Mouse (Mus musculus): Measurements from ENCODE around the gene Nin. TPM values are rescaled to one million over a fixed set of nuclear protein-coding genes. Genes with fewer than 3 reads are reported as not detected.

Nin gene
- polyA plus RNA-seq, 1 experiment from 2014 or later, result 11.6 TPM

DNA sequence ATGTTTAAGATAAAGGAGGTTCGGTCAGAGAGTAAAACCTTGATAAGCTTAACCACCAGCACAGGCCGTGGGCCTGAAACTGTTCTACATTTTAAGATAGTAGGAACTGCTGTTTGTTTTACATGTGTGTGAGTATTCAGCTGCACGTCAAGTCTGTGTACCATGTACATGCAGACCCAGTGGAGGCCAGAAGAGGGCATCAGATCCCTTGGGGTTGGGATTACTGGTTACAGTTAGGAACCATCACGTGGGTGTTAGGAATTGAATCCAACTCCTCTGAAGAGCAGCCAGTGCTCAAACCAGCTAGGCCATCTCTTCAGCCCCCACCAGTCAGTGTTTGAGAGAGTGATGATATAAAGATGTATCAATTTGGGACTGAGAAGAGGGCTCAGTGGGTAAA, 151.0 kb downstream of the Nin start:
- Histone ChIP-seq H3K27me3 (replicated peaks) (no peaks in the 10 kb centered on the region), H3K27ac (no peak overlapping the region), H3K9ac (no peak overlapping the region), H3K4me3 (replicated peaks) (no peak overlapping the region), H3K36me3 (peaks cover 6% of the 10 kb centered on the region; the same call in 1 of the 2 replicates), H3K9me3 (no peaks in the 10 kb centered on the region), H3K4me1 (no peaks in the 10 kb centered on the region), H3K4me2 (no peak overlapping the region)
- no peak for ATAC-seq (ENCODE audit: insufficient read depth, low FRiP score, low read depth)
- WGBS, result 53% methylated on average over 4 of the region's 4 CpGs

Other genes starting within 250 kb of the Nin start
- gene Atl1, start 221.1 kb downstream of the Nin start, polyA plus RNA-seq (2015; fragmentation: Nextera tagmentation; extraction: Ambion mirVana), result 6.9 and 7.1 TPM in 2 replicates
- gene Map4k5, start 220.5 kb downstream of the Nin start, polyA plus RNA-seq (2015; fragmentation: Nextera tagmentation; extraction: Ambion mirVana), result 28.7 and 29.6 TPM in 2 replicates
- gene Sav1, start 126.7 kb downstream of the Nin start, polyA plus RNA-seq (2015; fragmentation: Nextera tagmentation; extraction: Ambion mirVana), result 6.0 and 7.2 TPM in 2 replicates
- gene Abhd12b, start 40.4 kb upstream of the Nin start, polyA plus RNA-seq (2015; fragmentation: Nextera tagmentation; extraction: Ambion mirVana), result not detected in 2 replicates
- gene Pygl, start 117.8 kb upstream of the Nin start, polyA plus RNA-seq (2015; fragmentation: Nextera tagmentation; extraction: Ambion mirVana), result 37.0 and 39.3 TPM in 2 replicates
- 1.4 and 1.8 TPM in 2 replicates for gene Trim9, start 233.9 kb upstream of the Nin start, polyA plus RNA-seq (2015; fragmentation: Nextera tagmentation; extraction: Ambion mirVana)